Mouse (Mus musculus): ENCODE results near the gene Twnk.

The Twnk gene

DNA sequence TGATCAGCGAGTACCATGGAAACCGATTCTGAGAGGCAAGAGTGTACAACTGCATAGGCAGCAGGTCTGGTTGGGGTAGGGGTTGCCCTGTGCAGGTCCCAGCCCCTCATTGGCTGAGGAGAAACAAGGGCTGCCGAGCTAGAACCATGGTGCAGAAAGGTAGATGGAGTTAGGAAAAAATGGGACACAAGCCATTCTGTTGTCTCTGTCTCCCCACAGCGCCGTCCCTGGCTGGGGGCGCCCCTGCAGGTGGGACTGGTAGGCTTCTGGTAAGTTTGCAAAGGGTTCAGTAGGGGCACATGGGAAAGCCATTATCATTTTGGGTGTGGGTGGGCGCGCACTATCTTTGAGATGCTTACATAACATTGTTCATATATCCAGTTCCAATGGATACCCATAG, 48.0 kb downstream of the Twnk start:
- no peak for DNase-seq

DNA sequence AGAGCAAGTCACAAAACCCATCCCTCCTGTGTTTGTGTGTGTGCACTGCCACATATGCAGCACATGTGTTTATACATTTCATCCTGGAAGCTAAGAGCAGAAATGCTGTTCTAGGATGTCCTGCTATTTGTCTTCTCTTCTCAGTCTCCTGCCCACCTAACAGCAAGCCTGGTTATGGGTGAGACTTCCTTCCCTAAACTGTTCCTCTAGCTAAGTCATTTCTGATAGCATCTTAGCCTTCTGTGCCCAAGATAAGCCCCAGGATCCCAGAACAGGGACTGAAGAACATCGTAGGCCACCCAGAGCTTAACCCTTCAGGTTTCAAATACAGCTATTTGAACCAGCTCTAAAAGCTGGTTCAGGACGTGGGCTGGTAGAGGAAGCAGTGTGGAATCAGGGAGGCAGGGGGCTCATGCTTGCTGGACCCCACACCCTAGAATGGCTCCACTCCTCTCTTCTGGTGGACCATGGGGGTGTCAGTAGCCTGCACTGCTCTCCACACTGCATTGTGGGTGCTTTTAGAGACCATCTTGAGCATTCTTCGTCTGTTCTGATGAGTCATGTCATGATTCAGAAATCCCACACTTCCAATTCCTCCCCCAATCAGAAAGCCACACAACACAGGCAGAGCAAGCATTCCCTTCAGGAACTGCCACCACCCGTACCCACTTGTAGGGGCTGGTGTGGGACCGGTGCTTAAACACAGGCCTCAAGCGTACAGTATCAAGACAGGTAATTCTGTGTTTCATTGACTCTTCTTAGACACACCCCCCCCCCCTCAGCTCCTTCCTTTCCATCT, 49.6 kb downstream of the Twnk start:
- no peak for DNase-seq

DNA sequence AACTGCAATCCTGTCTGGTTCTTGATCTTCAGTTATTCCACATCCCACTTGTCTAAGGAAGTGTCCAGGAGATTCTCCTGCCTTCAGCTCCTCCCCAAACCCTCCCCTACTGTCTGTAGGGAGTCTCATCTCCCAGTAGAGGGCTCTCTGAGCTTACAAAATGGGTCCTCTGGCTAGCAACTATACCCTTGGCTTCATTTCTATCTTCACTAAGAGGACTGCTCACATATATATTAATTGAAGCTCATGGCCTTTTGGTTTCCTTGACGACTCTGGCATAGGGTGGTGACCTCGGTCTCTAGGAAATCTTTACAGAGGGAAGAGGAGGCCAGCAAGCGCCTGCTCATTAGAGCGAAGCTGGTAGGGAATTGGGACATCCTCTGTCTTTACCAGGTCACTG, 50.9 kb downstream of the Twnk start:
- no peak for DNase-seq

DNA sequence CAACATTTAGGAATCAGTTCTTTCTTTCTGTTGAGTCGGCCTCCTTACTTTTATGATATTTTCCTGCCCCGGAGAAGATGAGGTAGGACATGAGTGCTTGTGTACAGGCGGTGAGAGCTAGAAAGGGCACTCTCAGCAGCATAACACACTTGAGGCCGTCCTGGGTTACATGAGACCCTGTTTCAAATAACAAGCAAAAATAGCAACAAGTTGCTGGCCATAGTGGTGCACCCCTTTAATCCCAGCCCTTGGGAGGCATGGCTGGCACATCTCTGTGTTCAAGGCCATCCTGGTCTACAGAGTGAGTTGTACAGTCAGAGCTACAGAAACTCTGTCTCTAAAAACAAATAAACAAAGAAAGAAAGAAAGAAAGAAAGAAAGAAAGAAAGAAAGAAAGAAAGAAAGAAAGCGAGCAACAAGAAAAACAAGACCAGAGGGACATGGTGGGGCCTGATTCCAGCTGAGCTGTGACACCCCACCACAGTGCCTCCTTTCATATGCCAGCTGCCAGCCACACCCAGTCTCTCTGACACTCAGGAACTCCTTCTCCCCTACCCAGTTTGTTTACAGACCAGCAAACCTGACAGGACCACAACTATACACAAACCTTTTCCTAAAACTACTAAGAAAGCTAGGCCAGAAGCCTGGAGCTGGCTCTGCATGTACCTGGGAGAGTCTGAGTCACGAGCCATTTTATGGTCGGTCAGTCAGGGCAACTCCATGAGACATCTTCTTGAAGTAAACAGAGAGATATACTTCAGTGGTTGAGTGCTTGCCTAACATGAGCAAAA, 51.6 kb downstream of the Twnk start:
- no peak for DNase-seq

DNA sequence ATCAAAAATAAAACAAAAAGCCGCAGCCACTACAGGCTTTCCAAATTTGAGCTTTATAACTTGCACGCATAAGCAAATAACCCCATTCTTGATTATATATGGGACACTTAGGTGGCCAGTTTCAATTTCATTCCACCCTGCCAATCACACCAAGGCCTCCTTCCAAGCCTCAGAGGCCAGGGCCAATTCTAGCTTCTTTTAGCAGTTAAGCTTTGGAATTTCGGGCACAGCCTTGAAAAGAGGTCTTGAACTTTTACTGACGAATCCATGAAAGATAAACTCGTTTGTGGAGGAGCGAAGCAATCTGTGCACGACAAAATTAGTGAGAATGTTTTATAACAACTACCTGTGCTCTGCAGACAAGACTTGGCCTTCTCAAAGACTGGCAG, 52.3 kb downstream of the Twnk start:
- DNase-seq, result no peak

DNA sequence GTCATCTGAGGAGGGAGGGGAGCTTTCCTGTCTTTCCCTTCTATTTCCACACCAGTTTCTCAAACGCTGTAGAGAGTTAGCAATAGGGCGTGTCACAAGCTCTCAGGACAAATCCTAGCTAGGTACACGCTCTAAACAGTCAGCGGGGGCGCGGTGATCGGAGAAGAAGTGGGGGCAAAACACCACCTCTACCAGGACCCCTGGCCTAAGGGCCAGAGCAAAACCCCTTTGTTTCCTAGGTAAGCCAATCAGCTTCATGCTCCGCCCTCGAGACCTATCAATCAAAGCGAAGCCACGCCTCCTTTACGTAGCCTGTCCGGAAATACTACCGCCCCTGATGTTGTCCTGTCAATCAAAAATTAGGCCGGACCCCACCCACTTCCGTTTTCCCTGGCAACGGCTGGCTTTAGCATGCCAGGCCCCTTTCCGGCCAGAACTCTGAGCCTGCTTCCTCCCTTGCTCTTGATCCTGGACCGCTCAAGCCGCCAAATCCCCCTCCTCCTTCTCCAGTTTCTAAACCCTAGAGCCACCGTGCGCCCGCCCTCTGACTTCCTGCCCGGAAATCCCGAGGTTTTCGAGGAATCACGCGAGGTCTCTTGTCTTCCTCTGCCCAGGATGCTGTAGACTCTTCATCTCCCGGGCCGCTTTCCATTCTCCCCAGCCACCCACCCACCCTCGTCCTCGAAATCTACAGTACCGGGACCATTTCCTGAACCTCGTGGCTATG, 52.8 kb downstream of the Twnk start:
- DNase-seq, result peak; percentile 82

DNA sequence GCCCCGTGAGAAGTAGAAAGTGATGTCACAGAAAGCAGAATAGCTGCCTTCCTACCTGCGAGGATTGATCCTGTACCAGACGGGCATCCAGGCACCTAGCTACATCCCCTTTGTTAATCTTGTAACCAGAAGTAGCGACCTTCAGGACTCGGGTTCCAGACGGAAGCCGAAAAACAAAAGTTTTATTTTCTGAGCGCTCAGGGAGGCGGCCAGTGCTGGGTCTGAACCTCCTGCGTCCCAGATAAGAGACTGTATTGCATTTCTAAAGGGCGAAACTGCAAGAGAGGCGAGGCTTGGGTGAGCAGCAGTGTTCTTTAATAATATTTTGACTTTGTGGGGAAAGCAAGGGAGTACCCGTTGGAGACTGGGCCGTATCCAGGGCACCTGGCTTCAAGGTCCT, 53.4 kb downstream of the Twnk start:
- no peak for DNase-seq

Data from right cerebral cortex, postnatal 14 days (tissue).